Mouse (Mus musculus): ENCODE results near the gene Fgfr2. TPM values are rescaled to one million over a fixed set of nuclear protein-coding genes. Genes with fewer than 3 reads are reported as not detected.

Fgfr2 gene
- polyA plus RNA-seq, 1 experiment from 2014 or later: 86.9 TPM

GRCm38 (mm10) chr7:132654412-132654811, 468.7 kb downstream of the Fgfr2 start:
- Histone ChIP-seq H3K27ac (ENCODE audit: low read depth, low read length) (no peak overlapping the region), H3K9ac (ENCODE audit: low read length) (no peak overlapping the region), H3K9me3 (ENCODE audit: control insufficient read depth, low read length) (no peaks in the 10 kb centered on the region), H3K27me3 (ENCODE audit: control insufficient read depth, insufficient read depth, low read length) (no peaks in the 10 kb centered on the region), H3K4me2 (ENCODE audit: low read depth) (no peak overlapping the region), H3K4me3 (ENCODE audit: low read depth, low read length) (no peak overlapping the region), H3K36me3 (ENCODE audit: control insufficient read depth, insufficient read depth, low read length) (no peaks in the 10 kb centered on the region), H3K4me1 (ENCODE audit: control insufficient read depth, insufficient read depth, low read length) (peaks cover 9% of the 10 kb centered on the region; the same call in 1 of the 2 replicates)
- DNase-seq (ENCODE audit: low spot score) (no peak), ATAC-seq (ENCODE audit: insufficient read depth, low FRiP score, low TSS enrichment) (no peak)
- 77% methylated on average over 3 of the region's 3 CpGs for WGBS

GRCm38 (mm10) chr7:132646514-132646913, 476.6 kb downstream of the Fgfr2 start:
- Histone ChIP-seq H3K4me3 (ENCODE audit: low read depth, low read length) (no peak overlapping the region), H3K36me3 (ENCODE audit: control insufficient read depth, insufficient read depth, low read length) (no peaks in the 10 kb centered on the region), H3K27me3 (ENCODE audit: control insufficient read depth, insufficient read depth, low read length) (no peaks in the 10 kb centered on the region), H3K9me3 (ENCODE audit: control insufficient read depth, low read length) (no peaks in the 10 kb centered on the region), H3K4me1 (ENCODE audit: control insufficient read depth, insufficient read depth, low read length) (peaks cover under 1% of the 10 kb centered on the region; the same call in 1 of the 2 replicates), H3K27ac (ENCODE audit: low read depth, low read length) (no peak overlapping the region), H3K4me2 (ENCODE audit: low read depth) (no peak overlapping the region), H3K9ac (ENCODE audit: low read length) (no peak overlapping the region)
- ATAC-seq (ENCODE audit: insufficient read depth, low FRiP score, low TSS enrichment) (no peak), DNase-seq (ENCODE audit: low spot score) (no peak)
- 93% methylated on average over 1 of the region's 1 CpGs for WGBS

- no peak overlapping the region for H3K4me2 ChIP-seq (ENCODE audit: low read depth)
- 64% methylated on average over 11 of the region's 11 CpGs for WGBS
- H3K36me3 ChIP-seq (ENCODE audit: control insufficient read depth, insufficient read depth, low read length): no peaks in the 10 kb centered on the region
- no peak for ATAC-seq (ENCODE audit: insufficient read depth, low FRiP score, low TSS enrichment)
- no peak for DNase-seq (ENCODE audit: low spot score)
- H3K27me3 ChIP-seq (ENCODE audit: control insufficient read depth, insufficient read depth, low read length): no peaks in the 10 kb centered on the region
- peaks cover 8% of the 10 kb centered on the region; the same call in 1 of the 2 replicates for H3K4me1 ChIP-seq (ENCODE audit: control insufficient read depth, insufficient read depth, low read length)
- H3K9me3 ChIP-seq (ENCODE audit: control insufficient read depth, low read length): no peaks in the 10 kb centered on the region
- H3K4me3 ChIP-seq (ENCODE audit: low read depth, low read length): no peak overlapping the region
- H3K27ac ChIP-seq (ENCODE audit: low read depth, low read length): no peak overlapping the region
- H3K9ac ChIP-seq (ENCODE audit: low read length): no peak overlapping the region
Observed at GRCm38 (mm10) chr7:132644605-132645279, 478.4 kb downstream of the Fgfr2 start.

- Histone ChIP-seq H3K36me3 (ENCODE audit: control insufficient read depth, insufficient read depth, low read length) (no peaks in the 10 kb centered on the region), H3K9ac (ENCODE audit: low read length) (no peak overlapping the region), H3K27me3 (ENCODE audit: control insufficient read depth, insufficient read depth, low read length) (no peaks in the 10 kb centered on the region), H3K4me2 (ENCODE audit: low read depth) (no peak overlapping the region), H3K4me1 (ENCODE audit: control insufficient read depth, insufficient read depth, low read length) (peaks cover 20% of the 10 kb centered on the region), H3K27ac (ENCODE audit: low read depth, low read length) (no peak overlapping the region), H3K4me3 (ENCODE audit: low read depth, low read length) (no peak overlapping the region), H3K9me3 (ENCODE audit: control insufficient read depth, low read length) (no peaks in the 10 kb centered on the region)
- WGBS: 88% methylated on average over 1 of the region's 1 CpGs
- ATAC-seq (ENCODE audit: insufficient read depth, low FRiP score, low TSS enrichment) (no peak), DNase-seq (ENCODE audit: low spot score) (no peak)
Observed at GRCm38 (mm10) chr7:132641606-132642005, 481.5 kb downstream of the Fgfr2 start.

- no peaks in the 10 kb centered on the region for H3K27me3 ChIP-seq (ENCODE audit: control insufficient read depth, insufficient read depth, low read length)
- 18% methylated on average over 9 of the region's 9 CpGs for WGBS
- no peak overlapping the region for H3K4me2 ChIP-seq (ENCODE audit: low read depth)
- H3K4me3 ChIP-seq (ENCODE audit: low read depth, low read length): no peak overlapping the region
- no peak for DNase-seq (ENCODE audit: low spot score)
- no peak overlapping the region for H3K27ac ChIP-seq (ENCODE audit: low read depth, low read length)
- H3K9ac ChIP-seq (ENCODE audit: low read length): no peak overlapping the region
- ATAC-seq (ENCODE audit: insufficient read depth, low FRiP score, low TSS enrichment): no peak
- no peaks in the 10 kb centered on the region for H3K36me3 ChIP-seq (ENCODE audit: control insufficient read depth, insufficient read depth, low read length)
- no peaks in the 10 kb centered on the region for H3K9me3 ChIP-seq (ENCODE audit: control insufficient read depth, low read length)
- peaks cover 20% of the 10 kb centered on the region for H3K4me1 ChIP-seq (ENCODE audit: control insufficient read depth, insufficient read depth, low read length)
Observed at GRCm38 (mm10) chr7:132640946-132641345, 482.2 kb downstream of the Fgfr2 start.

- 68% methylated on average over 12 of the region's 12 CpGs for WGBS
- Histone ChIP-seq H3K4me3 (ENCODE audit: low read depth, low read length) (no peak overlapping the region), H3K9ac (ENCODE audit: low read length) (no peak overlapping the region), H3K27ac (ENCODE audit: low read depth, low read length) (no peak overlapping the region), H3K27me3 (ENCODE audit: control insufficient read depth, insufficient read depth, low read length) (no peaks in the 10 kb centered on the region), H3K9me3 (ENCODE audit: control insufficient read depth, low read length) (no peaks in the 10 kb centered on the region), H3K4me1 (ENCODE audit: control insufficient read depth, insufficient read depth, low read length) (peaks cover 20% of the 10 kb centered on the region), H3K36me3 (ENCODE audit: control insufficient read depth, insufficient read depth, low read length) (no peaks in the 10 kb centered on the region), H3K4me2 (ENCODE audit: low read depth) (no peak overlapping the region)
- DNase-seq (ENCODE audit: low spot score) (peak; percentile 39), ATAC-seq (ENCODE audit: insufficient read depth, low FRiP score, low TSS enrichment) (peak; percentile 68; the same call in 1 of the 2 replicates)
Observed at GRCm38 (mm10) chr7:132638446-132639087, 484.6 kb downstream of the Fgfr2 start.

GRCm38 (mm10) chr7:132637292-132637691, 485.9 kb downstream of the Fgfr2 start:
- no peak overlapping the region for H3K4me3 ChIP-seq (ENCODE audit: low read depth, low read length)
- H3K9ac ChIP-seq (ENCODE audit: low read length): no peak overlapping the region
- 7% methylated on average over 12 of the region's 12 CpGs for WGBS
- H3K4me1 ChIP-seq (ENCODE audit: control insufficient read depth, insufficient read depth, low read length): peaks cover 20% of the 10 kb centered on the region
- DNase-seq (ENCODE audit: low spot score): no peak
- H3K27me3 ChIP-seq (ENCODE audit: control insufficient read depth, insufficient read depth, low read length): no peaks in the 10 kb centered on the region
- H3K27ac ChIP-seq (ENCODE audit: low read depth, low read length): no peak overlapping the region
- no peak for ATAC-seq (ENCODE audit: insufficient read depth, low FRiP score, low TSS enrichment)
- H3K9me3 ChIP-seq (ENCODE audit: control insufficient read depth, low read length): no peaks in the 10 kb centered on the region
- H3K4me2 ChIP-seq (ENCODE audit: low read depth): no peak overlapping the region
- H3K36me3 ChIP-seq (ENCODE audit: control insufficient read depth, insufficient read depth, low read length): no peaks in the 10 kb centered on the region

GRCm38 (mm10) chr7:132631313-132631712, 491.8 kb downstream of the Fgfr2 start:
- H3K9ac ChIP-seq (ENCODE audit: low read length): no peak overlapping the region
- ATAC-seq (ENCODE audit: insufficient read depth, low FRiP score, low TSS enrichment) (no peak), DNase-seq (ENCODE audit: low spot score) (no peak)
- H3K9me3 ChIP-seq (ENCODE audit: control insufficient read depth, low read length): no peaks in the 10 kb centered on the region
- no peak overlapping the region for H3K4me3 ChIP-seq (ENCODE audit: low read depth, low read length)
- H3K27ac ChIP-seq (ENCODE audit: low read depth, low read length): no peak overlapping the region
- H3K36me3 ChIP-seq (ENCODE audit: control insufficient read depth, insufficient read depth, low read length): no peaks in the 10 kb centered on the region
- no peaks in the 10 kb centered on the region for H3K4me1 ChIP-seq (ENCODE audit: control insufficient read depth, insufficient read depth, low read length)
- no peak overlapping the region for H3K4me2 ChIP-seq (ENCODE audit: low read depth)
- no peaks in the 10 kb centered on the region for H3K27me3 ChIP-seq (ENCODE audit: control insufficient read depth, insufficient read depth, low read length)
- WGBS: 88% methylated on average over 11 of the region's 11 CpGs

- no peak for ATAC-seq (ENCODE audit: insufficient read depth, low FRiP score, low TSS enrichment)
- no peaks in the 10 kb centered on the region for H3K9me3 ChIP-seq (ENCODE audit: control insufficient read depth, low read length)
- no peak overlapping the region for H3K4me3 ChIP-seq (ENCODE audit: low read depth, low read length)
- H3K27ac ChIP-seq (ENCODE audit: low read depth, low read length): no peak overlapping the region
- no peaks in the 10 kb centered on the region for H3K27me3 ChIP-seq (ENCODE audit: control insufficient read depth, insufficient read depth, low read length)
- WGBS: 89% methylated on average over 3 of the region's 3 CpGs
- no peak overlapping the region for H3K9ac ChIP-seq (ENCODE audit: low read length)
- H3K36me3 ChIP-seq (ENCODE audit: control insufficient read depth, insufficient read depth, low read length): no peaks in the 10 kb centered on the region
- no peaks in the 10 kb centered on the region for H3K4me1 ChIP-seq (ENCODE audit: control insufficient read depth, insufficient read depth, low read length)
- DNase-seq (ENCODE audit: low spot score): no peak
- H3K4me2 ChIP-seq (ENCODE audit: low read depth): no peak overlapping the region
Observed at GRCm38 (mm10) chr7:132627448-132627847, 495.7 kb downstream of the Fgfr2 start.
